Mouse (Mus musculus) forebrain, embryonic 11.5 days (tissue): ENCODE measurements around the gene Slc44a3. TPM values are rescaled to one million over a fixed set of nuclear protein-coding genes. Genes with fewer than 3 reads are reported as not detected.

Experiments used
- ATAC-seq: fragments of 200-750 bp; cut with Nextera tagmentation; replicated peaks from 2 replicates; pipeline ENCODE4 v1.8.0; 2017; ENCODE audit warnings: moderate TSS enrichment; ENCODE audit not compliant: low FRiP score
- DNase-seq: peaks from one replicate; pipeline ENCODE4 v3.0.0-alpha.2; 2017; ENCODE audit warnings: low spot score
- H3K27ac ChIP-seq: fragments of 300-500 bp; sonication (generic); 2 replicates; pipeline ENCODE4 v1.5.1; 2014; ENCODE audit warnings: low read depth, low read length
- H3K27me3 ChIP-seq: fragments of 300-500 bp; sonication (generic); 2 replicates; pipeline ENCODE4 v1.6.1; 2014; ENCODE audit warnings: mild to moderate bottlenecking, low read length, mixed read lengths; ENCODE audit not compliant: control insufficient read depth, insufficient read depth
- H3K36me3 ChIP-seq: fragments of 300-500 bp; sonication (generic); 2 replicates; pipeline ENCODE4 v1.6.1; 2014; ENCODE audit warnings: mild to moderate bottlenecking, low read length, moderate library complexity, mixed read lengths; ENCODE audit not compliant: control insufficient read depth, insufficient read depth
- H3K4me1 ChIP-seq: fragments of 300-500 bp; sonication (generic); replicated peaks from 2 replicates; pipeline ENCODE4 v1.6.1; 2014; ENCODE audit warnings: low read length, mixed read lengths; ENCODE audit not compliant: control insufficient read depth, insufficient read depth
- H3K4me2 ChIP-seq: fragments of 300-500 bp; sonication (generic); 2 replicates; pipeline ENCODE4 v1.6.1; 2014; ENCODE audit warnings: low read depth, mild to moderate bottlenecking, low read length, moderate library complexity, mixed read lengths; ENCODE audit not compliant: severe bottlenecking
- H3K4me3 ChIP-seq: fragments of 300-500 bp; sonication (generic); 2 replicates; pipeline ENCODE4 v1.5.1; 2014; ENCODE audit warnings: low read depth, low read length
- H3K9ac ChIP-seq: fragments of 300-500 bp; sonication (generic); 2 replicates; pipeline ENCODE4 v1.6.1; 2014; ENCODE audit warnings: low read length
- H3K9me3 ChIP-seq: fragments of 300-500 bp; sonication (generic); 2 replicates; pipeline ENCODE4 v1.6.1; 2016; ENCODE audit warnings: low read length, mixed read lengths; ENCODE audit not compliant: control insufficient read depth
- WGBS: fragments of 180-500 bp; shearing (Covaris S2); extraction: QIAGEN DNeasy Blood & Tissue Kit; methylation state at CpG from one replicate; pipeline ENCODE4 v1.1.7; 2014; 5-methylcytosine and 5-hydroxymethylcytosine counted together
- polyA plus RNA-seq: library from polyadenylated mRNA; unstranded; fragments of >200 nt; fragmentation: Nextera tagmentation; extraction: Ambion mirVana; gene quantifications from 2 replicates; pipeline ENCODE4 v1.2.1, GENCODE M21; 2014

The Slc44a3 gene
- polyA plus RNA-seq, 1 experiment from 2014 or later = 1.0 TPM

DNA sequence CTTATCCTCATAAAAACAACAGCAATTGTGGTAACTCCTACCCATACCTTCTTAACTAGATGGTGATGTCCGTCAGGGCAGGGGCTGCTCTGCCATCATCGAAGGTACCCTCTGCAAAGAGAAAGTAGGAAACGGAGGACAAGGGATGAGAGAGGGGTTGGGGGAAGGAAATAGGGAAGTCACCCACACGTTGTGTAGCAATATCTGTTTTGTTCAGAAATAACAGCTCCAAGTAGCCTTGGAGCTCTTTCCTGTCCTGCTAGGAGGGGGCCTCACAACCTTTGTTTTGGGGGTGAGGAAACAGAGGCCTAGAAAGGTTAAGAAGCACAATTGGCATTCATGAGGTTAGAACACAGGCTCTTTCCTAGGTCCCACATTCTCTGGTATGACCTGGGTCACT lies 39.3 kb upstream of the Slc44a3 start:
- no peaks in the 10 kb centered on the region for H3K4me1 ChIP-seq
- no peaks in the 10 kb centered on the region for H3K36me3 ChIP-seq
- H3K9me3 ChIP-seq = no peaks in the 10 kb centered on the region
- no peak overlapping the region for H3K27ac ChIP-seq
- no peaks in the 10 kb centered on the region for H3K27me3 ChIP-seq
- ATAC-seq = no peak
- no peak for DNase-seq
- H3K9ac ChIP-seq = no peak overlapping the region
- WGBS = 86% methylated on average over 4 of the region's 4 CpGs
- no peak overlapping the region for H3K4me2 ChIP-seq
- H3K4me3 ChIP-seq = no peak overlapping the region

DNA sequence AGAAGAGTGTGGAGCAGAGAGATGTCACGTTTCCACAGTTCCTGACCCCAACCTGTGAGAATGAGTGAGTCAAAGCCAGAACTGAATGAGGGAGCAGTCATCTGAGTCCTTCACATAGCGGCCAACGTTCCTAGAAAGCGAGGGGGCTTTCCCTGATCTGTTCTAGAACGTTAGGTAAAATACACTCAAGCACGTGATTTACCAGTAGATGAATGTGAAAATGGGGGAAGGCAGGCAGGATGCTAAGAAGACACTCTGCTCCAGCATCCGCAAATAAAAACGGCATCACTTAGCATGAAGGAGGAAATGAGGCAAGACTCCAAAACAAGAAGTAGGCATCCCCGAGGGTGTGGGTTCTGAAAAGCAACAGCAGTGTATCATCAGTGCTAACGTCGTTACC lies 38.4 kb upstream of the Slc44a3 start:
- H3K36me3 ChIP-seq = no peaks in the 10 kb centered on the region
- DNase-seq = no peak
- H3K4me1 ChIP-seq = no peaks in the 10 kb centered on the region
- ATAC-seq = no peak
- WGBS = 92% methylated on average over 11 of the region's 11 CpGs
- no peaks in the 10 kb centered on the region for H3K27me3 ChIP-seq
- no peak overlapping the region for H3K4me3 ChIP-seq
- no peaks in the 10 kb centered on the region for H3K9me3 ChIP-seq
- no peak overlapping the region for H3K27ac ChIP-seq
- no peak overlapping the region for H3K9ac ChIP-seq
- no peak overlapping the region for H3K4me2 ChIP-seq

GRCm38 (mm10) chr3:121569767-121570166 lies 37.6 kb upstream of the Slc44a3 start:
- Histone ChIP-seq H3K36me3 (no peaks in the 10 kb centered on the region), H3K4me2 (no peak overlapping the region), H3K9me3 (no peaks in the 10 kb centered on the region), H3K4me3 (no peak overlapping the region), H3K27ac (no peak overlapping the region), H3K9ac (no peak overlapping the region), H3K4me1 (no peaks in the 10 kb centered on the region), H3K27me3 (no peaks in the 10 kb centered on the region)
- no peak for DNase-seq
- 52% methylated on average over 5 of the region's 5 CpGs for WGBS
- ATAC-seq = no peak

GRCm38 (mm10) chr3:121569004-121569403 lies 36.8 kb upstream of the Slc44a3 start:
- Histone ChIP-seq H3K4me3 (no peak overlapping the region), H3K4me2 (no peak overlapping the region), H3K9me3 (no peaks in the 10 kb centered on the region), H3K27ac (no peak overlapping the region), H3K27me3 (no peaks in the 10 kb centered on the region), H3K9ac (no peak overlapping the region), H3K4me1 (no peaks in the 10 kb centered on the region), H3K36me3 (no peaks in the 10 kb centered on the region)
- whole genome bisulfite sequencing = 84% methylated on average over 9 of the region's 9 CpGs
- DNase-seq (no peak), ATAC-seq (no peak)

DNA sequence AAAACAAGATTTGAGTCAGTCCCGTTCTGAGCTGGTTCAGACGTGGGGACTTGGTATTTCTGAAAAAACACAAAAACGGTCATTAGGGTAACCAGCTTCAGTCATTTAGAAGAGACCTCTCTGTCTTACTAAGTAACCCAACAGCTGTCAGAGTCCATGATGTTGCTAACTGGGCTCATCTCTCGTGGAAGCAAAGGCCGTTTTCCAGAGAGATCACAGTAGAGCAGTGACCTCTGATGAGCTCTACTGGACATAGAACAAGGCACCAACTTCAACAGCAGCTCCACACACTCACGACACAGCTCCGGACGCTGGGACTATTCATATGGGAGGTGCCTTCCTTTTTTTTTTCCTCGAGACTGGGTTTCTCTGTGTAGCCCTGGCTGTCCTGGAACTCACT lies 35.7 kb upstream of the Slc44a3 start:
- ATAC-seq = no peak

DNA sequence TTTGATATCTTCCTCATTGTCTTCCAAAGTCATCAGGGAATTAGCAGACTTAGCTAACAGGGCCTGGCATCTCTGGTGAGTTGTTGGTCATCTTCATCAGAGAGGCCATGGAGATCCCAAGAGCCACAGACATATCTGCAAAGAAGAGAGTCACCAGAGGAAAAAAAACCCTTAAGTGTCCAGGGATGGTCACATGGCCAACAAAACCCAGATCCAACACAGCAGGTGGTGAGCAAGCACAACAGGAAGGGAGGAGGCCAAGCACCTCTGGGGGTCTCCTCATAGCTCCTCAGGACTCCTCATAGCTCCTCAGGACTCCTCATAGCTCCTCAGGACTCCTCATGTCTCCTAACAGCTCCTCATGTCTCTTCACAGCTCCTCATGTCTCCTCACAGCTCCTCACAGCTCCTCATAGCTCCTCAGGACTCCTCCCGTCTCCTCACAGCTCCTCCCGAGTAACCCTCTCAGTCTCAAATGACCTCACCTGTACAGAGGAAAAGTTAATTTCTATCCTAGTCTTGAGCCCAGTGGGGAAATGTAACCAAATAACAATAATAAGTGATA lies 35.2 kb upstream of the Slc44a3 start:
- no peak for ATAC-seq

More for the DNA sequence above, 35.7 kb upstream of the Slc44a3 start:
- Histone ChIP-seq H3K4me1 (no peaks in the 10 kb centered on the region), H3K4me3 (no peak overlapping the region), H3K27ac (no peak overlapping the region), H3K36me3 (no peaks in the 10 kb centered on the region), H3K27me3 (no peaks in the 10 kb centered on the region), H3K9me3 (no peaks in the 10 kb centered on the region), H3K4me2 (no peak overlapping the region), H3K9ac (no peak overlapping the region)
- WGBS = 92% methylated on average over 9 of the region's 9 CpGs
- no peak for DNase-seq

DNA sequence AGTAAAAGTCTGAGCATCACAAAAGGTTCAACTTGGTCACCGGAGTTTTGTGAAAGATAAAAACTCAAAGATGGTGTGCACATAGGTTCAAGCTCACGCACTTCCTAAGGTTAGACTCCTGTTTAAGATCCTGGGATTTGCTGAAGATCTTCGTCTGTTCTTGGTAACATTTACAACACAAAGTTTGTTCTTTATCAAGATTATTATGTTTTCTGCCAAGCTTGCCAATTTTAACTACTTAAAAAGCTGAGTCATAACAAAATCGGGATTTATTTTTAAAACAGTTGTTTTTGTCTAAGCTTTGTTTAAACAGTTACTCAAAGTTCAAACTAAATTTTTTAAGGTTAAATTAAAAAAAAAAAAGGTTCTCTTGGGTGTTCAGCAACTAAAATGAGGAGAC lies 34.7 kb upstream of the Slc44a3 start:
- Histone ChIP-seq H3K27ac (no peak overlapping the region), H3K4me1 (no peaks in the 10 kb centered on the region), H3K4me2 (no peak overlapping the region), H3K36me3 (no peaks in the 10 kb centered on the region), H3K27me3 (no peaks in the 10 kb centered on the region), H3K4me3 (no peak overlapping the region), H3K9ac (no peak overlapping the region), H3K9me3 (no peaks in the 10 kb centered on the region)
- peak; percentile 3 for DNase-seq
- 90% methylated on average over 4 of the region's 4 CpGs for WGBS
- ATAC-seq = no peak

More for the DNA sequence above, 35.2 kb upstream of the Slc44a3 start:
- Histone ChIP-seq H3K9me3 (no peaks in the 10 kb centered on the region), H3K4me3 (no peak overlapping the region), H3K9ac (no peak overlapping the region), H3K4me2 (no peak overlapping the region), H3K27me3 (no peaks in the 10 kb centered on the region), H3K27ac (no peak overlapping the region), H3K36me3 (no peaks in the 10 kb centered on the region), H3K4me1 (no peaks in the 10 kb centered on the region)
- WGBS = 95% methylated on average over 2 of the region's 2 CpGs
- DNase-seq = peak; percentile 20

- Histone ChIP-seq H3K27me3 (no peaks in the 10 kb centered on the region), H3K27ac (no peak overlapping the region), H3K4me1 (no peaks in the 10 kb centered on the region), H3K4me2 (no peak overlapping the region), H3K36me3 (no peaks in the 10 kb centered on the region), H3K4me3 (no peak overlapping the region), H3K9ac (no peak overlapping the region), H3K9me3 (no peaks in the 10 kb centered on the region)
- ATAC-seq (no peak), DNase-seq (no peak)
- 82% methylated on average over 3 of the region's 3 CpGs for WGBS
Measured at GRCm38 (mm10) chr3:121561803-121562202, 29.6 kb upstream of the Slc44a3 start.

DNA sequence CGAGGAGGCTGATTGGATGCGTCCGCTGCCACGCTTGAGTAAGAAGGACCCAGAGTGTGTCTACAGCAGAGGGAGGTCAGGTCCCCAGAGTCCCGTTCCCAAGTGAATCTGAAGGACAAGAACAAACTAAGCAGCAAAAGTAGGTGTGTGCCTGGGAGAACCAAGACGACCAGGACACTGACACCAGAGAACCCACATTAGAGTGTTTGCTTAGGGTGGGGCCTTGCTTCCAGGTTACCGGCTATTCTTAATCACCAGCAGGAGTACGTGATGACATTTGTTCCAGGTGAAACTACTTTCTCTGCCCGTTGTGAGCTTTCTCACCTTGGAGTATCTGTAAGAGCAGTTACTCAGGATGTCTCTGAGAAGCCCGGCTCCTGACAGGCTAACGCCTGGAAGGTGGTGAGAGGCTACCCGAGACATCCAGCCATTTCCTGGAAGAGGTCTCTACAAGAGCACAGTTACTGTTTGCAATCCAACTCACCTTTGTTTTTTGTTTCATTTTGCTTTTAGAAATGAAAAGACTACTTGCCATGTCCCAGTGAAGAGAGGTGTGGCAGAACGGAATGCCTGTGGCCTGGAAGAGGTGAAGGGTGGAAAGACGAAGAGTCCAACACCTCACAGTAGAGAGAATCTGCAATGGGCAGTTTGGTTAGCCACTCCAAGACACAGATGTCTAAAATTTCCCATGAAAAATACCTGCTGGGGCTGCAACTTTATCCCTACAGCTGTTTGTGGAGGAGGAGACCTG lies 28.1 kb upstream of the Slc44a3 start:
- no peak for DNase-seq
- Histone ChIP-seq H3K36me3 (no peaks in the 10 kb centered on the region), H3K9ac (no peak overlapping the region), H3K4me3 (no peak overlapping the region), H3K27me3 (no peaks in the 10 kb centered on the region), H3K9me3 (no peaks in the 10 kb centered on the region), H3K4me2 (no peak overlapping the region), H3K4me1 (no peaks in the 10 kb centered on the region), H3K27ac (no peak overlapping the region)
- no peak for ATAC-seq
- 91% methylated on average over 14 of the region's 14 CpGs for WGBS
